Mouse (Mus musculus): ENCODE data around the gene Doxl2.
A peak's percentile ranks its signal among the peaks of the same experiment; 100 is the strongest.

- TF ChIP-seq CTCF (IDR thresholded peaks at IDR 0.05; ENCODE audit: low read depth, low read length): peak; percentile 22; the same call in 1 of the 2 replicates
- no peak for TF ChIP-seq POLR2A (IDR thresholded peaks at IDR 0.05; ENCODE audit: borderline replicate concordance, low read depth, low read length)
These were observed 19.8 kb upstream of the Doxl2 start for GRCm38 (mm10) chr6:48954946-48955345.

Measured in bone marrow macrophage, adult 2 months (primary cell).